Mouse (Mus musculus): ENCODE results near the gene Apbb2. TPM values are rescaled to one million over a fixed set of nuclear protein-coding genes. Genes with fewer than 3 reads are reported as not detected.

The Apbb2 gene
- polyA plus RNA-seq, 1 experiment from 2014 or later = 5.9 TPM

- 89% methylated on average over 11 of the region's 11 CpGs for WGBS (ENCODE audit: insufficient replicate concordance)
- Histone ChIP-seq H3K27ac (no peak overlapping the region), H3K4me2 (no peak overlapping the region), H3K9ac (no peak overlapping the region), H3K36me3 (no peaks in the 10 kb centered on the region), H3K27me3 (replicated peaks) (no peaks in the 10 kb centered on the region), H3K9me3 (replicated peaks) (no peaks in the 10 kb centered on the region), H3K4me1 (no peaks in the 10 kb centered on the region), H3K4me3 (no peak overlapping the region)
- ATAC-seq = no peak
Observed at GRCm38 (mm10) chr5:66367641-66368040, 250.9 kb downstream of the Apbb2 start.

GRCm38 (mm10) chr5:66363274-66364261 lies 255.0 kb downstream of the Apbb2 start:
- no peaks in the 10 kb centered on the region for H3K27me3 ChIP-seq (replicated peaks)
- H3K27ac ChIP-seq = no peak overlapping the region
- no peak overlapping the region for H3K4me2 ChIP-seq
- H3K4me3 ChIP-seq = no peak overlapping the region
- no peaks in the 10 kb centered on the region for H3K4me1 ChIP-seq
- no peaks in the 10 kb centered on the region for H3K36me3 ChIP-seq
- H3K9me3 ChIP-seq (replicated peaks) = no peaks in the 10 kb centered on the region
- no peak for ATAC-seq
- 46% methylated on average over 18 of the region's 18 CpGs for WGBS (ENCODE audit: insufficient replicate concordance)
- no peak overlapping the region for H3K9ac ChIP-seq

- no peak for ATAC-seq
- 76% methylated on average over 9 of the region's 9 CpGs for WGBS (ENCODE audit: insufficient replicate concordance)
- Histone ChIP-seq H3K9ac (no peak overlapping the region), H3K4me3 (no peak overlapping the region), H3K27me3 (replicated peaks) (no peaks in the 10 kb centered on the region), H3K9me3 (replicated peaks) (no peaks in the 10 kb centered on the region), H3K4me1 (no peaks in the 10 kb centered on the region), H3K4me2 (no peak overlapping the region), H3K36me3 (no peaks in the 10 kb centered on the region), H3K27ac (no peak overlapping the region)
Observed at GRCm38 (mm10) chr5:66360739-66361138, 257.8 kb downstream of the Apbb2 start.

- H3K27ac ChIP-seq = no peak overlapping the region
- no peak overlapping the region for H3K9ac ChIP-seq
- H3K36me3 ChIP-seq = no peaks in the 10 kb centered on the region
- no peaks in the 10 kb centered on the region for H3K27me3 ChIP-seq (replicated peaks)
- no peaks in the 10 kb centered on the region for H3K9me3 ChIP-seq (replicated peaks)
- H3K4me3 ChIP-seq = no peak overlapping the region
- 77% methylated on average over 15 of the region's 15 CpGs for WGBS (ENCODE audit: insufficient replicate concordance)
- no peaks in the 10 kb centered on the region for H3K4me1 ChIP-seq
- ATAC-seq = no peak
- H3K4me2 ChIP-seq = no peak overlapping the region
Observed at GRCm38 (mm10) chr5:66359742-66360423, 258.7 kb downstream of the Apbb2 start.

- no peak overlapping the region for H3K4me3 ChIP-seq
- no peaks in the 10 kb centered on the region for H3K27me3 ChIP-seq (replicated peaks)
- no peak overlapping the region for H3K27ac ChIP-seq
- H3K36me3 ChIP-seq = no peaks in the 10 kb centered on the region
- H3K4me2 ChIP-seq = no peak overlapping the region
- no peaks in the 10 kb centered on the region for H3K9me3 ChIP-seq (replicated peaks)
- no peaks in the 10 kb centered on the region for H3K4me1 ChIP-seq
- no peak overlapping the region for H3K9ac ChIP-seq
- 66% methylated on average over 3 of the region's 3 CpGs for WGBS (ENCODE audit: insufficient replicate concordance)
- no peak for ATAC-seq
Observed at GRCm38 (mm10) chr5:66355147-66355546, 263.4 kb downstream of the Apbb2 start.

- ATAC-seq = no peak
Observed at GRCm38 (mm10) chr5:66353876-66354275, 264.7 kb downstream of the Apbb2 start.

GRCm38 (mm10) chr5:66351836-66352390 lies 266.7 kb downstream of the Apbb2 start:
- no peaks in the 10 kb centered on the region for H3K4me1 ChIP-seq
- no peaks in the 10 kb centered on the region for H3K36me3 ChIP-seq
- H3K4me3 ChIP-seq = no peak overlapping the region
- no peak overlapping the region for H3K9ac ChIP-seq
- 75% methylated on average over 7 of the region's 7 CpGs for WGBS (ENCODE audit: insufficient replicate concordance)
- H3K27ac ChIP-seq = no peak overlapping the region
- H3K9me3 ChIP-seq (replicated peaks) = no peaks in the 10 kb centered on the region
- no peak for ATAC-seq
- H3K4me2 ChIP-seq = no peak overlapping the region
- H3K27me3 ChIP-seq (replicated peaks) = no peaks in the 10 kb centered on the region

More at GRCm38 (mm10) chr5:66353876-66354275, 264.7 kb downstream of the Apbb2 start:
- no peaks in the 10 kb centered on the region for H3K27me3 ChIP-seq (replicated peaks)
- H3K27ac ChIP-seq = no peak overlapping the region
- no peak overlapping the region for H3K4me2 ChIP-seq
- WGBS (ENCODE audit: insufficient replicate concordance) = 67% methylated on average over 3 of the region's 3 CpGs
- H3K9me3 ChIP-seq (replicated peaks) = no peaks in the 10 kb centered on the region
- H3K4me3 ChIP-seq = no peak overlapping the region
- no peak overlapping the region for H3K9ac ChIP-seq
- H3K36me3 ChIP-seq = no peaks in the 10 kb centered on the region
- no peaks in the 10 kb centered on the region for H3K4me1 ChIP-seq

GRCm38 (mm10) chr5:66351064-66351463 lies 267.5 kb downstream of the Apbb2 start:
- no peak overlapping the region for H3K9ac ChIP-seq
- H3K4me1 ChIP-seq = no peaks in the 10 kb centered on the region
- WGBS (ENCODE audit: insufficient replicate concordance) = 76% methylated on average over 12 of the region's 12 CpGs
- no peak overlapping the region for H3K4me3 ChIP-seq
- no peak overlapping the region for H3K27ac ChIP-seq
- no peaks in the 10 kb centered on the region for H3K27me3 ChIP-seq (replicated peaks)
- H3K9me3 ChIP-seq (replicated peaks) = no peaks in the 10 kb centered on the region
- no peak for ATAC-seq
- no peaks in the 10 kb centered on the region for H3K36me3 ChIP-seq
- no peak overlapping the region for H3K4me2 ChIP-seq

- Histone ChIP-seq H3K27me3 (replicated peaks) (no peaks in the 10 kb centered on the region), H3K4me2 (no peak overlapping the region), H3K9me3 (replicated peaks) (no peaks in the 10 kb centered on the region), H3K4me1 (no peaks in the 10 kb centered on the region), H3K27ac (no peak overlapping the region), H3K36me3 (no peaks in the 10 kb centered on the region), H3K4me3 (no peak overlapping the region), H3K9ac (no peak overlapping the region)
- ATAC-seq = no peak
- 67% methylated on average over 6 of the region's 6 CpGs for WGBS (ENCODE audit: insufficient replicate concordance)
Observed at GRCm38 (mm10) chr5:66350611-66351010, 268.0 kb downstream of the Apbb2 start.

- Histone ChIP-seq H3K9me3 (replicated peaks) (no peaks in the 10 kb centered on the region), H3K27ac (no peak overlapping the region), H3K4me1 (no peaks in the 10 kb centered on the region; the same call in 1 of the 2 replicates), H3K4me3 (no peak overlapping the region), H3K27me3 (replicated peaks) (no peaks in the 10 kb centered on the region), H3K4me2 (no peak overlapping the region), H3K36me3 (no peaks in the 10 kb centered on the region), H3K9ac (no peak overlapping the region)
- 72% methylated on average over 6 of the region's 6 CpGs for WGBS (ENCODE audit: insufficient replicate concordance)
- no peak for ATAC-seq
Observed at GRCm38 (mm10) chr5:66348421-66348820, 270.2 kb downstream of the Apbb2 start.

- no peaks in the 10 kb centered on the region for H3K27me3 ChIP-seq (replicated peaks)
- H3K4me3 ChIP-seq = no peak overlapping the region
- no peak overlapping the region for H3K9ac ChIP-seq
- H3K27ac ChIP-seq = no peak overlapping the region
- no peak overlapping the region for H3K4me2 ChIP-seq
- ATAC-seq = no peak
- H3K36me3 ChIP-seq = no peaks in the 10 kb centered on the region
- H3K4me1 ChIP-seq = no peaks in the 10 kb centered on the region; the same call in 1 of the 2 replicates
- 73% methylated on average over 6 of the region's 6 CpGs for WGBS (ENCODE audit: insufficient replicate concordance)
- H3K9me3 ChIP-seq (replicated peaks) = no peaks in the 10 kb centered on the region
Observed at GRCm38 (mm10) chr5:66346756-66347155, 271.8 kb downstream of the Apbb2 start.

- no peaks in the 10 kb centered on the region for H3K27me3 ChIP-seq (replicated peaks)
- H3K9me3 ChIP-seq (replicated peaks) = no peaks in the 10 kb centered on the region
- 36% methylated on average over 3 of the region's 3 CpGs for WGBS (ENCODE audit: insufficient replicate concordance)
- ATAC-seq = no peak
- H3K4me2 ChIP-seq = no peak overlapping the region
- H3K36me3 ChIP-seq = no peaks in the 10 kb centered on the region
- H3K27ac ChIP-seq = no peak overlapping the region
- H3K4me1 ChIP-seq = no peaks in the 10 kb centered on the region; the same call in 1 of the 2 replicates
- H3K9ac ChIP-seq = no peak overlapping the region
- H3K4me3 ChIP-seq = no peak overlapping the region
Observed at GRCm38 (mm10) chr5:66345140-66345539, 273.4 kb downstream of the Apbb2 start.
